Mouse (Mus musculus) cerebellum, postnatal 4 days (tissue): ENCODE measurements around the gene Gripap1.
"Not testable (repeated sequence)": the region's sequence is repeated elsewhere in the genome, so short reads cannot be mapped to it uniquely, and the experiment has no call there.

ENCODE experiments used
- DNase-seq, 2 experiments: peaks; one replicate each; pipeline ENCODE4 v3.0.0; 2022; ENCODE audit warnings: low spot score in 2 of 2, mixed read lengths in 1 of 2

Gene Gripap1

DNA sequence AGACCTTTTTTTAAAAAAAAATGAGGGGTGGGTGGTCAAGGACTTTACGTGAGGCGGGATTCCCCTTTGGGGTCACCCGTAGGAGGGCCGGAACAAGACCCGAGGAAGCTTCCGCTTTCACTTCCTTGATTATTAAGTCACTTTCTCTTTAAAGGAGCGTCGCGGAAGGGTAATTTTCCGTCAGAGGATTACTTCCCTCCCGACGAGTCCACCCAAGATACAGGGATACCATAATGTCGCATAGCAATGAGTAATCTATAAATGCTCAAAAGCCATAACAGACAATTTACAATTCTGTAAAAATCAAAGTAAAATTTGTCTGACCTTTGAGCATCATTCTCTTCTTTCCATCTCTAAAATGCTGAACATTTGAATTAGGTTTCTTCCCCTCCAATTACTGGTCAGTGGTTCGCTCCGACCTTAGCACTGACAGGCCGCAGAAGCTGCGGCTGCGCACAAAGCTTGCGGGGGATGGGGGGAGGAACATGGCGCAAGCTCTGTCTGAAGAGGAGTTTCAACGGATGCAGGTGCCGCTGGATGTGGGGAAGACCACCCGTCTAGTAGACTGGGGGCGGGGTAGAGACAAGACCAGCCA, at the start of gene Gripap1:
Gene Gripap1, plus strand, starts transcription at position 224 of the 595 bp plus-strand sequence.
- peak in 1 of 2 experiments; percentile 61 for DNase-seq

DNA sequence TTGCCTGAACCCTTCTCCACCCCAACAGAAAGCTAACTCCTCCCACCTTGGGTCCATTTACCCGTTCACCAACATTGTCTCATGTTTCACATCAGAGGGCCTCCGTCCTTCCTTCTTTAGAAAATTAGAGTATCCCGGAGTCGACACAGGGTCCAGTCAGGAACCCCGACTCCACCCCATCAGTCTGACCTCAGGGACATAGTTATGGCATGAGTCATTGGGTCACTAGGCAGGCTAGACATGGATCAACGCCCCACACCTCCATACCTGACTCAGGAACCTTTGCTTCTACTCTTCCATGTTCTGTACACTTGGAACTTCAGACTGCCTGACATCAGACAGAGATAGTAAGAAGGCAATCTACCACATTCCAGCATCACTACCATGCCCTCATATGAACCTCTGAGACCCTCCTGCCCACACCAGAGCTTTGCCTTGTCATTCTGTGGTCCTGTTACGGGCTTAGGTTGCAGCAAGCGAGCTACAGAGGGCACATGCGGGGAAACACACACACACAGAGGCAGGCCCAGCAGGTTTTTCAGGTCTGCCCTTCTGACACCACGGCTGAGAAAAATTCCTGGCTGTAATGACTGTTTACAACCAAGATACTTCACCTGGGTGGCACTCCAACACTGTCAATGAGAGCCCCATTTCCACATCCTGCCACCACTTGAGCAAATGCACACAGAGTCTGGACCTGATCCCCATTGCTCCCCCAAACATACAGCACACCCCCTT, 49.3 kb upstream of the Gripap1 start:
- no peak for DNase-seq

DNA sequence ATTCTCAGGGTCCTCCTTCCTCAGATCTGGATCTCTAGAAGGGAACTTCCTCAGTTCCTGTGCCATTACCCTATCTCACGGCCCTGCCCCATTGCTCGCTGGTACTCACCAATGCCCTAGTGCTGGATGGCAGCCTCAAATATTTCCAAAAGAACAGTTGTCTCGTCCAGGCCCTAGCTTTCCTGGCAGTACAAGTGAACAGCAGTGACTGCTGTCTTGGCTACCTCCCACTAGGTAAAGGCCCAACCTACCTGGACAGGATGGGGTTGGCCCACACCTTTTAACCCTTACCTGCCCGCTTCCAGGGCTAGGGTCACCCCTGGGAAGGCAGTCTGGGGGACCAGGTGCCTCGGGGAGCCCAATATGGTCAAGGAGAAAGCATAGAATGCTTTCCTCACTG, 48.5 kb upstream of the Gripap1 start:
- DNase-seq, result no peak

DNA sequence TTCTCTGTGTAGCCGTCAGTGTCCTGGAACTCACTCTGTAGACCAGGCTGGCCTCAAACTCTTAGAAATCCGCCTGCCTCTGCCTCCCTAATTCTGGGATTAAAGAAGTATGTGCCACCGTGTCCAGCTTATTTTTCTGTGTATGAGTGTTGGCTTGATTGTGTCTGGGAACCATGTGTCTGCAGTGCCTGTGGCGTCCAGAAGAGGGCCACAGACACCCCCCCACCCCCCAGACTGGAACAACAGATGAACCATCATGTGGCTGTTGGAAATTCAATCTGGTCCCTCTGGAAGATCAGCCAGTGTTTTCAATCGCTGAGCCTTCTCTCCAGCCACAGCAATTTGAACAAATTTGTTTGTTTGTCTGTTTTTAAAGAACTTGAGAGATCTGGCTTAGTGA, 46.1 kb upstream of the Gripap1 start:
- DNase-seq, result no peak

DNA sequence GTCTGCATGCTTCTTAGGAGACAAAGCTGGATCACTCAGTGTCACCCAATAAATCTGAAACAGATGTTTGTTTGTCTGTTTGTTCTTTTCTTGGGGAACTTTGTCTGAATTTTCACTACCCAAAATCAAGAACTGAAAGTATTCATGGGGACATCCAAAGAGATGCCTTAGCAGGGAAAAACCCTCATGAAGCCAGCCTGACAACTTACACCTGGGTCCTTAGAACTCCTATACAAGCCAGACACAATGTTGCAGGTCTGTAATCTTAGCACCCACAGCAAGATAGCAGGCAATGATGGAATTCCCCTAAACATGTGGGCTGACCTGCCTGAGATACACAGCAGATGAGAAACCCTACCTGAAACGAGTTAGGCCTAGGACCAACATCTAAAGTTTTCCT, 44.6 kb upstream of the Gripap1 start:
- no peak for DNase-seq

DNA sequence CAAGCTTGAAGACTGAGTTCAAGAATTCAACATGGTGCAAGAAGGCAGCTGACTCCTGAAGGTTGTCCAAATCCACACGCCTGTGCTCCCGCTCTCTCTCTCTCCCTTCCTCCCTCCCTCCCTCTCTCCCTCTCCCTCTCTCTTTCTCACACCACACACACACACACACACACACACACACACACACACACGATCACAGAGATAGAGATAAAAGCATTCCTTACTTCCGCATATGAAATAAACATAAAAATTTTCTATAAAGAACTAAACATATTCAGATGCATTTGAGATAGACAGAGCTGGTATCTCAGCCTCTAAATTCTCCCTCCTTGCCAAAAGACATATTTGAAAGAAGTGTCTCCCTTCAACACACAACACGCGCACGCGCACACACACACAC, 44.1 kb upstream of the Gripap1 start:
- DNase-seq, result no peak

DNA sequence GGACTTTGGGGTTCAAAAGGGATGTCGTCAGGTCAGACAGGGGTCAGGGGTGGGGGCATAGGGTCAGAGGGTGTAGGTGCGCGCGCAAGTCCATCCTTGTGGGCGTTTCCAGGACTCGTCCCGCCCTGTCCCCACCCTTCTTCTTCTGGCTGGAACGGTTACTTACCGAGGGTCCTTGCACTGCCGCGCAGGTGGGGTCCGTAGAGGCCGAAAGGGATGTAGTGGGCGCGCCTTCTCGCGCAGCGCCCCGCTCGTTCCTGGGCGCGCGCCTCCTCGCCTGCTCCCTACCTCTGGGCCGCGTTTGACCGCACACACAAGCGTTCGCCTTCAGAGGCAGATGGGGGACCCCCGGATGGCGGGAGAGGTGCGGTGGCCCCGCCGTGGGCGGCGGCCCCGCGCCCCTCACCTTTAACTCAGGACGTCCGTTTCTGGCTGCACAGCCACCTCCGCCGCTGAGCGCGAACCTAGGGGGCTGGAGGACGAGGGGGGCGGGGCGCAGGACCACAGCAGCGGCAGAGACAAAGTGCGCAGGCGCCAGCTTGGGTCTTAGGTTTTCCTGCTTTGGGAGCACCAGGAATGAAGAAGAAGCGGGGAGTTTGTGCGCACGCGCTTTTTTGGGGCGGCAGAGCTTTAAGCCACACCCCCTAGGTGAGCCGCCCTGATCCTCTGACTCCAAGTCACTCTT, 39.0 kb upstream of the Gripap1 start, which contains the start of gene Ccdc120:
Gene Ccdc120, minus strand, starts transcription at position 474 of the 685 bp plus-strand sequence.
- peak; percentile 31 to 72 for DNase-seq

DNA sequence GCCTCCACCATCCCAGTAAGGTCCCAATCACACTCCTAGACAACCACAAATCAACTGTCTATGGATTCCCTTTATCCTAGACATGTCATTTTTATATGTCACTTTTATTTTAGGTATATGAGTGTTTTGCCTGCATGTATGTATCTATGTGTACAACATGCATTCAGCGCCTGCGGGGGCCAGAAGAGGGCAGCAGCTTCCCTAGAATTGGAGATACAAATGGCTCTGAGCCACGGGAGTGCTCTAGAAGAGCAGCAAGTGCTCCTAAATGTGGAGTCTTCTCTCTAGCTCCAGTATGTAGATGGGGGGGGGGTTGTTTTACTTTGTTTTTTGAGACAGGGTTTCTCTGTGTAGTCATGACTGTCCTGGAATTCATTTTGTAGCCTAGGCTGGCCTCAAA, 35.9 kb upstream of the Gripap1 start:
- DNase-seq, result not testable (repeated sequence)

DNA sequence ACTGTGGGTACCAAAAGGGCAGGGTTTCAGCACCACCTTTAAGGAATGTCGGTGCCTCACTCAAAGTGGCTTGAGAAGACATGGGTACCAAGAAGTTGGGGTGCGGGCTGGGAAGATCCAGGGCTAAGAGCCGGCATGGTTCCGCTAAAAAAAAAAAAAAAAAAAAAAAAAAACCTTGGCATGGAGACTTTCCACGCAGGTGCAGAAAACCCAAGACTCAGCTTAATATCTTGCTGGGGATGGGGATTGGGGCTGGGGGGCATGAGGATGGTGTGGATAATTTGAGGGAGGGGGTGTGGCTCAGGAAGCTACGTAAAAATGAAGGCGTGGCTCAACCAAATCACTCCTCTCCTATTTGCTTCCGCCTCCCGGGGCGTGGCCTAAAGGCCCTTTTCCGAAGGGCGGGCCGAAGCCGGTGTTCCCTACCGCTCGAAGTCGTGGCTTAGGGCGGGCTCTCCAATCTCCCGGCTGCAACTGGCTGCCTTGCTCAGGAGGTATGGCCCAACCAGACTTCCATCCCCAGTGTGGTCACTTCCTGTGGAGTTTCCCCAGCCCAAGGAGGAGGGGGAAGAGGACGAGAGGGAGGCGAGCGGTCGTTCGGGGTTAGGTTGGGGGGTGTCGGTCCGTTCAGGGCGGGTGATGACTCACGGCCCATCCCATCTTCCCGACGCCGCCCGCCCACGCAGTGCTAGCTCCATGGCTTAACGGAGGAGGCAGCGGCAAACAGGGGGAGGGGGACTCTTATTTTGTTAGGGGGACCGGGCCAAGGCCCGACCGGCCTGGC, 27.2 kb upstream of the Gripap1 start, which contains the start of gene Tfe3:
Gene Tfe3, plus strand, starts transcription at position 424 of the 784 bp plus-strand sequence.
- peak; percentile 63 to 82 for DNase-seq

DNA sequence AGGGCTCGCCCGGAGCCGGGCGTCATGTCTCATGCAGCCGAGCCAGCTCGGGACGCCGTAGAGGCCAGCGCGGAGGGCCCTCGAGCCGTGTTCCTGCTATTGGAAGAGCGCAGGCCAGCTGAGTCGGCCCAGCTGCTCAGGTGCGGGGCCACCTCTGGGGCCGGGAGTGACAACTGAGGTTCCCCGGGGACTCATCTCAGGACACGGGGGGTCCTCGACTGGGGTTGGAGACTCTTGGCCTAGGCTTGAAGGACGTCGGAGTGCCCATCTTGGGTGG, 26.7 kb upstream of the Gripap1 start:
- no peak for DNase-seq

DNA sequence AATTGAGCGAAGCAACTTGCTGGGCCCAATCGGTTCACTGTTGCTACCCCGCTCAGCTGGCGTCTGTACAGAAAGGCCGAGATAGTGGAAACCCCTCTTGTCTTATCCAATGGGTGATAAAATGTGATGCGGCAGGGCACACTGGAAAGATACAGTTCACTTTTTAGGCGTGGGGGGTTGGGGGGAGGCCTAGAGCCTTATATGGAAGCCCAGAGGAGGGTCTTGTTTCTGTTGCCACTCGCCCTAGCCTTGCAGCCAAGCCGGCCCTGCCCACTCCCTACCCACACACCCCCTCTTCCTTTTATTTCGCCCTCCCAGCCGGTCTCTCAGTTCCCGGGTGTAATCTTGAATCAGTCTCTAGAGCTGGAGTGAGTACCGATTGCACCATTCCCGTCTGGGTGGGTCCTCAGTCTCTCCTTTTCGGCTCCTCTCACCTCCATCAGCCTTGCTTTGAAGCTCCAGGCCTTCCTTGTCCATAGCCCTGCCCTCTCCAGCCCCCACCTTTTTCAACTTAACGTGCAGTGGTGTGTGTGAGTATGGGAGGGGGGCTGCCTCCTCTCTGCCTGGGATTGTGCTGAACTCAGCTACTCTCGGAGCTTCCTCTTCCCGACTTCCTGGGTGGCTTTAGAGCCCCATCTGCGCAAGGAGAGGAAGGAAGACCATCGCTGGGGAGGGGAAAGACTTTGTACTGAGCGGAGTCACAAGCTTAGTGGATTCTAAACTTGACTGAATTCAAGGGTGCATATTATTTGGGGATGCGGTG, 25.8 kb upstream of the Gripap1 start:
- DNase-seq, result no peak

DNA sequence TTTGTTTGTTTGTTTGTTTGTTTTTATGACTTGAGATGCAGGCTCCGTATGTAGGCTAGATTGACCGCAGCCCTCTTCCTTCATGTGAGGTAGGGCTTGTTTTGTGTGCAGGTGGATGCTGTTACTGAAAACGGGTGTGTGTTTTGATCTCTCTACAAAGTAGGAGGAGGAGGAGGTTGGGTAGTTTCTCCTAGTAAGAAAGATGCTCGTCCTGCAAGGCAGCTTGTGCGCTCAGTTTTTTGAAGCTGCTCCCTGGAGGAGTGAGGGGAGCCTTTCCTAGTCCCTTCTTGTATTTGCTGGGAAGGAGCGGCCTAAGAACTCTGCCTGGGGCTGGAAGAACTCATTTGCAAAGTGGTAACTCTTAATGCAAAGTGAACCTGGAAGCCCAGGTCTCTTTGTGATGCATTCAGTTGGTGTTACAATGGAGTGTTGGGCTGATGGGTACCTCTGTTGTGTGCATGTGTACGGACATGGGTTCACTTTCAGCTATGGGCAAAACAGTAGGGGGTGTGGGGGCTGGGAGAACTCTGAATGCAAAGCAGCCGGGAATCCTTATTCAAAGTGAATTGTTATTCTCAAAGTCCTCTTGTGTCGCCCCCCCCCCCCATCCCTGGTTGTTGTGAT, 24.8 kb upstream of the Gripap1 start:
- DNase-seq, result no peak

DNA sequence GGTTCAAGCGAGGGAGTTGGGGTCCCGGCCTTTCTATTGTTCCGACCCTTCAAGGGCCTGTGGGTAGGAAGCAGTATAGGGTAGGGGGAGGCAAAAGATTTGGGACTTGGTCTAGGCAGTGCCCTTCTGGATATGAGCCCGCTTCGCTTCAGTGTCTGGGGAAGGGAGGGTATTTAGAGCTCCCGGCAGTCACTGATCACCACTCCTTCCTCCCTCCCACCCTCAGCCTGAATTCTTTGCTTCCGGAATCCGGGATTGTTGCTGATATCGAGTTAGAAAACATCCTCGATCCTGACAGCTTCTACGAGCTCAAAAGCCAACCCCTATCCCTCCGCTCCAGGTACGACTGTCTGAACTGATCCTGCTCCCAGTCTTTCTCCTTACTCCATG, 24.3 kb upstream of the Gripap1 start:
- DNase-seq, result no peak

DNA sequence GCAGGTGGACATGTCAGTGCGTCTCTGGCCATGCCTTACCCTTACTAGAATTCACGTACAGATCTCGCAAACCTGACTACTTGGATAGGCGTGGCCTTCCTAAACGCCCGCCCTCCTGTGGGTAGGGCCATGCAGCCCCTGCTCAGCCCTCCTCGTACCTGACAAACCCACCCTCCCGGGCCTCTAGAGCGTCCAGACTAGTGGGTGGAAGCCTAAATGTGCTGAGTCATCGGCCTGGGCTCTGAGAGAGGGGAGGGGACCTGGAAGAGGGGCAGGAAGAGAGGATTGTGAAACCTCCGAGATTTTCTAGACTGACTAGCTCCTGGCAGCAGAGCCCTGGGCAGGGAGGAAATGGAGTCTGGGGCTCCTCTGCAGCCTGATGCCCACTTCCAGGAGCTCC, 23.8 kb upstream of the Gripap1 start:
- no peak for DNase-seq

DNA sequence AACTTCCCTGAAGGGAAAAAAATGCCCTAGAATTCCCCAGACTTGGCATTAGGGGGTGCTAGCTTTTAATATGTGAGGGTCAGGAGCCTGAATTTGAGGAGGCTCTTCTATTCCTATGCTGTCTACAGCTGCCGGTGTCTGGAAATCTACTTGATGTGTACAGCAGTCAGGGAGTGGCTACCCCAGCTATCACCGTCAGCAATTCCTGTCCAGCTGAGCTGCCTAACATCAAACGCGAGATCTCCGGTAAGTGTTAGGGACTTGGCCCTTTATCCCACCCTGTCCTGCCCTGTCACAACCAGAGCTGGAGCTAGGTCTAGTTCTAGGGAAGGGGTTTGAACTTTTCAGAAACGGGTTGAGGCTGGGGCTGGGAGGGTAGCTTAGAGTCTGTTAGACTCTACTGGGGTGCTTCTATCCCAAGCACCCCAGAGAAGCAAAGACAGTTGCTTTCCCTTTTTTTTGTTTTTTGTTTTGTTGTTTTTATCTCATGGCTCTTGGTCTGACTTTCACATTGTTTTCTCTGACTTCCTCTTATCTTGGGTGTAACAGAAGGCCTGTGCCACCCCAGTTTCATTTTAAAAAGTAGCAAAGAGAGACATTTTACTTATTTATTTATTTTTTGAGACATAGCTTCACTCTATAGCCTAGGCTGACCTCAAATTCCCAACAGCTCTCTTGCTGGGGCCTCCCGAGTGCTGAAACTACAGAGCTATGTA, 20.1 kb upstream of the Gripap1 start:
- DNase-seq, result no peak

DNA sequence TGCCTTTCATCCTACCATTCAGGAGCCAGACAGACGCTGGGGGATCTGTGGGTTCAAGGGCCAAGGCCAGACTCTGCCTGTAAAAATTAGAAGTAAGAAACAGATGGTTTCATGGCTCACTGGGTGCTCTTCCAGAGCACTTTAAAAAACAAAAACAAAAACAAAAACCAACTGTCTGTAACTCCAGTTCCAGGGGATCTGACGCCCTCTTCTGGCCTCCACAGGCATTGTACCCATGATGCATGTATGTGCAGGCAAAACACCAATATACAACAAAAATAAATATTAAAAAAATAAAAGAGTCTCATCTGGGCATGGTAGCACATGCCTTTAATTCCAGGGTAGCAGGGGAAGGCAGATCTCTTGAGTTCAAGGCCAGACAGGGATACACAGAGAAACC, 16.8 kb upstream of the Gripap1 start:
- no peak for DNase-seq

DNA sequence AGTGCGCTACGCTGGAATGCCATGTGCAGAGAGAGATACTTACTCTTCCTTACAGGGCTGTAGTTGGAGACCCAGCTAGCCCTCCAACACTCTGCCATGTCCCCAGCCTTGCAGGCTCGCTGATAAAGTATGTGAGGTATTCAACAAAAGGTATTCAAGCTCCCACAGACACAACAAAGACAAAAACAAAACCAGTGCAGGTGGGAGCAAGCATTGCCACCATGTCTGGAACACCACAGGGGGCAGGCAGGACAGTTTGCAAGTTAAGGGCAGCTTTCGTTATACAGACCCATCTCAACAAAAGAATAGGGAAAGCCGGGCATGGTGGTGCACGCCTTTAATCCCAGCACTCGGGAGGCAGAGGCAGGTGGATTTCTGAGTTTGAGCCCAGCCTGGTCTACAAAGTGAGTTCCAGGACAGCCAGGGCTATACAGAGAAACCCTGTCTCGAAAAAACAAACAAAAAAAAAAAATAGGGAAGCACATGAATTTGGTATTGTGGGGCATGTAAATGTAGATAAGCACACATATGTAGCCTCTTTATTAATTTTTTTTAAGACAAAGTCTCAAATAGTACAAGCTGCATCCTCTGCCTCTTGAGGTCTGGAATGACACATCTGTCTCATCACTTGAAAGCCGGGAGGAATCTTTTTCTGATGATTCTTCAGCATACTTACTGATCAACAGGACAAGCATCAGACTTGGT, 13.9 kb upstream of the Gripap1 start:
- DNase-seq, result no peak

DNA sequence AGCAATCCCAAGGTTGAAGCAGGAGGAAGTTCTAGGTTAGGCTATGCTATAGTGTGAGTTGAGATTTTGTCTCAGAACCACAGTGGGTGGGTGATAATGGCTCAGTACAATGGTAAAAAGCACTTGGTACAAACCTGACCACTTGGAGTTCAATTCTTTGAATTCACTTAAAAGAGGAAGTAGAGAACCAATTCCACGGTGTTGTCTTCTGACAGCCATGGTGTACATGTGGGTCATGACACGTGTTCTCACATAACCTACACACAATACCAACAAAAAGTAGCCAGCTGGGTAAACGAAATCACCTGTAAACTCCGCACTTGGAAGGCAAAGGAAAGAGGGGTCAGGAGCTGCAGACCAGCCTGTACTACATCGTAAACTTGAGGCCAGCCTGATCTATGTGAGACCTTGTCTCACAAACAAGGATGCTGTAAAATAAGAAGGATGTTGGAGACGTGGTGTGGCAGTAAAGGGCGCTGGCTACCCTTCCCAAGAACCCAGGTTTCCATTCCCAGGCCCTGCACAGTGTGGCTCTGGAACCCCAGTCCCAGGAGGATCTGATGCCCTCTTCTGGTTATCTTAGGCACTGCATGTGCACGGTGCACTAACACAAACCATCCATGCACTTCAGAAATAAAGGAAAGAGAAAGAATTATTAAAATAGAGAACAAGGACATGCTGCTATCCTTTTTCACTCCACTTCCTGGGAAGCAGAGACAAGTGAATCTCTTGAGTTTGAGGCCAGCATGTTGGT, 13.1 kb upstream of the Gripap1 start:
- peak in 1 of 2 experiments; percentile 63 for DNase-seq
